ENCODE assay signal across 11 mouse cellular contexts in genomic region chr6:37215655-37216054, GRCm38 (mm10).
DNase-seq lines count a peak whose midpoint lies in the region; ATAC-seq lines count a peak whose summit lies in the region.
"Had no signal": no experiment of that assay in that cellular context is flagged by ENCODE, and none has a peak within 500 bp of the region (broad histone marks: within the 10 kb centered on the region; RNA-seq: fewer than 3 reads in every experiment).

No protein-coding gene starts in this region.

- peaks cover 37% of the 10 kb centered on the region for H3K4me1 ChIP-seq in heart, embryonic 11.5 days (ENCODE audit: control insufficient read depth, insufficient read depth, low read length)
- peaks cover 25% of the 10 kb centered on the region for H3K4me1 ChIP-seq in forebrain, embryonic 16.5 days (replicated peaks; ENCODE audit: control insufficient read depth, insufficient read depth, low read length)

- H3K27me3 ChIP-seq in heart, embryonic 11.5 days (ENCODE audit: control insufficient read depth, insufficient read depth, low read length), result no peaks in the 10 kb centered on the region
- H3K27me3 ChIP-seq in forebrain, embryonic 16.5 days (replicated peaks; ENCODE audit: control insufficient read depth, insufficient read depth, low read length), result no peaks in the 10 kb centered on the region
- H3K27me3 ChIP-seq: hindbrain, embryonic 12.5 days had no signal

- no peak for ATAC-seq in heart, embryonic 11.5 days (replicated peaks; ENCODE audit: insufficient number of reproducible peaks, low FRiP score, low TSS enrichment)
- no peak for ATAC-seq in forebrain, embryonic 16.5 days
- no peak for ATAC-seq in activated CD4-positive, CD25-positive, alpha-beta regulatory T cell, adult 4 months
- ATAC-seq in inflammation-experienced regulatory T-cells, adult 6 months, result no peak

- H3K36me3 ChIP-seq in heart, embryonic 11.5 days (ENCODE audit: control insufficient read depth, insufficient read depth, low read length), result no peaks in the 10 kb centered on the region
- H3K36me3 ChIP-seq in forebrain, embryonic 16.5 days (ENCODE audit: control insufficient read depth, insufficient read depth), result no peaks in the 10 kb centered on the region
- H3K36me3 ChIP-seq: hindbrain, embryonic 12.5 days had no signal

- no peaks in the 10 kb centered on the region for H3K9me3 ChIP-seq in heart, embryonic 11.5 days (replicated peaks; ENCODE audit: control insufficient read depth, low read length)
- H3K9me3 ChIP-seq in forebrain, embryonic 16.5 days (ENCODE audit: control insufficient read depth, low read length), result no peaks in the 10 kb centered on the region
- H3K9me3 ChIP-seq: hindbrain, embryonic 12.5 days had no signal

- H3K27ac ChIP-seq in heart, embryonic 11.5 days (ENCODE audit: low read depth, low read length), result peak overlapping the region; percentile 80
- peak overlapping the region; percentile 2 for H3K27ac ChIP-seq in forebrain, embryonic 16.5 days (ENCODE audit: low read length)
- H3K27ac ChIP-seq: hindbrain, embryonic 12.5 days had no signal

- 11% methylated on average over 10 of the region's 10 CpGs for WGBS in heart, embryonic 11.5 days (ENCODE audit: insufficient replicate concordance)
- 32% methylated on average over 10 of the region's 10 CpGs for WGBS in forebrain, embryonic 16.5 days

- DNase-seq in heart, postnatal 4 days, result no peak
- DNase-seq in right cerebral cortex, adult 2 months (ENCODE audit: low spot score in 2 of 2), result peak; percentile 51 to 55
- DNase-seq in right cerebral cortex, adult 18-20 months, result no peak
- no peak for DNase-seq in urinary bladder, postnatal 4 days (ENCODE audit: low spot score in 2 of 2)
- DNase-seq: kidney, postnatal 25 days; lung, adult 2 months had no signal

- H3K4me2 ChIP-seq in heart, embryonic 11.5 days, result peak overlapping the region; percentile 50
- H3K4me2 ChIP-seq in forebrain, embryonic 16.5 days (ENCODE audit: low read length), result no peak overlapping the region; the same call in 1 of the 2 replicates
- H3K4me2 ChIP-seq: hindbrain, embryonic 12.5 days had no signal

- peak overlapping the region; percentile 39; the same call in 1 of the 2 replicates for H3K9ac ChIP-seq in heart, embryonic 11.5 days (ENCODE audit: low read depth, low read length)
- 0 out of 2 replicates have a peak overlapping the region, but pooled peaks have one; percentile 22 for H3K9ac ChIP-seq in forebrain, embryonic 16.5 days (replicated peaks; ENCODE audit: low read depth, low read length)
- H3K9ac ChIP-seq: hindbrain, embryonic 12.5 days had no signal

- no peak overlapping the region for H3K4me3 ChIP-seq in heart, embryonic 11.5 days (ENCODE audit: low read depth, low read length)
- no peak overlapping the region for H3K4me3 ChIP-seq in forebrain, embryonic 16.5 days (replicated peaks; ENCODE audit: low read length)
- H3K4me3 ChIP-seq: hindbrain, embryonic 12.5 days had no signal

Comparison
In these comparisons a context has a peak if more than half of its experiments do, and no peak if none do; other contexts are left out.
1. DNase-seq: peak in right cerebral cortex, adult 2 months (2 of 2); none in heart, postnatal 4 days (single experiment), right cerebral cortex, adult 18-20 months (single experiment) and urinary bladder, postnatal 4 days (0 of 2).